Mouse (Mus musculus) erythroblast, embryonic 14.5 days (primary cell): Measurements from ENCODE around the gene Ppfia3.

Experiments
- GATA1 ChIP-seq: IDR thresholded peaks from 2 replicates; pipeline ENCODE4 v1.6.1; 2012; ENCODE audit warnings: low read length, inconsistent platforms, mixed read lengths
- TAL1 ChIP-seq: IDR thresholded peaks from 3 replicates; pipeline ENCODE4 v1.6.1; 2012; ENCODE audit warnings: low read length, inconsistent platforms, mixed read lengths

DNA sequence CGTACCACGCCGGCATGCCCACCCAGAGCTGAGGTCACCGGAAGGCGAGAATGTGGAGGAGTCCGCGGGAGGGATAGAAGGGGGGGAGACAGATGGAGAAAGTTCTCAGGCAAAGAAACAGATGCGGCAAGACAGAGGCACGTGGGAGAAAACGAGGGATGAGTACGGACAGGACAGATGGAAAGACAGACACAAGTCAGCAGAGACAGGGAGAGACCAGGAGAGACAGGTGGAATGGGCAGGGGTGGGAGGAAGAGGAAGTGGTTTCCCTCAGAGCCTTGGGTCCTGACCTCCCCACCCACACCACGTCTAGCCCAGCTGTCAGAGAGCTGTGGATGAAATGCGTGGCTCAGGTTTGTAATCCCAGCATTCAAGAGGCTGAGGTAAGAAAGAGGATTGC lies 19.9 kb downstream of the Ppfia3 start:
- TF ChIP-seq GATA1 (no peak), TAL1 (no peak)
